Mouse (Mus musculus) neural tube, embryonic 14.5 days (tissue): ENCODE measurements around the gene Cpsf4. TPM values are rescaled to one million over a fixed set of nuclear protein-coding genes. Genes with fewer than 3 reads are reported as not detected.
A peak's percentile ranks its signal among the peaks of the same experiment; 100 is the strongest.
"Not testable (repeated sequence)": the region's sequence is repeated elsewhere in the genome, so short reads cannot be mapped to it uniquely, and the experiment has no call there.

Source experiments
- ATAC-seq: fragments of 200-750 bp; cut with Nextera tagmentation; 2 replicates; pipeline ENCODE4 v1.8.0; 2017; ENCODE audit warnings: low read depth, mild to moderate bottlenecking, moderate TSS enrichment, moderate library complexity
- H3K27ac ChIP-seq: fragments of 300-500 bp; sonication (generic); 2 replicates; pipeline ENCODE4 v1.5.1; 2014; ENCODE audit warnings: low read depth, mild to moderate bottlenecking, control low read depth, low read length, moderate library complexity, mixed read lengths
- H3K27me3 ChIP-seq: fragments of 300-500 bp; sonication (generic); 2 replicates; pipeline ENCODE4 v1.6.1; 2014; ENCODE audit warnings: low read length; ENCODE audit not compliant: control insufficient read depth, insufficient read depth
- H3K36me3 ChIP-seq: fragments of 300-500 bp; sonication (generic); 2 replicates; pipeline ENCODE4 v1.6.1; 2014; ENCODE audit warnings: low read length, mixed read lengths; ENCODE audit not compliant: control insufficient read depth, insufficient read depth
- H3K4me1 ChIP-seq: fragments of 300-500 bp; sonication (generic); 2 replicates; pipeline ENCODE4 v1.6.1; 2014; ENCODE audit warnings: low read length; ENCODE audit not compliant: control insufficient read depth, insufficient read depth
- H3K4me2 ChIP-seq: fragments of 300-500 bp; sonication (generic); 2 replicates; pipeline ENCODE4 v1.6.1; 2014; ENCODE audit warnings: mild to moderate bottlenecking, low read depth, low read length, control low read depth
- H3K4me3 ChIP-seq: fragments of 300-500 bp; sonication (generic); 2 replicates; pipeline ENCODE4 v1.5.1; 2014; ENCODE audit warnings: low read depth, low read length, control low read depth, mixed read lengths
- H3K9ac ChIP-seq: fragments of 300-500 bp; sonication (generic); replicated peaks from 2 replicates; pipeline ENCODE4 v1.6.1; 2014; ENCODE audit warnings: low read depth, mild to moderate bottlenecking, control low read depth, low read length, mixed read lengths
- H3K9me3 ChIP-seq: fragments of 300-500 bp; sonication (generic); 2 replicates; pipeline ENCODE4 v1.6.1; 2016; ENCODE audit warnings: low read length; ENCODE audit not compliant: control insufficient read depth
- WGBS: fragments of 180-500 bp; shearing (Covaris S2); extraction: QIAGEN DNeasy Blood & Tissue Kit; methylation state at CpG from one replicate; pipeline ENCODE4 v1.1.7; 2014; 5-methylcytosine and 5-hydroxymethylcytosine counted together
- polyA plus RNA-seq: library from polyadenylated mRNA; unstranded; fragments of >200 nt; fragmentation: Nextera tagmentation; extraction: Ambion mirVana; gene quantifications from 2 replicates; pipeline ENCODE4 v1.2.1, GENCODE M21; 2014

The Cpsf4 gene
- polyA plus RNA-seq, 1 experiment from 2014 or later: 31.3 TPM

- Histone ChIP-seq H3K4me2 (no peak overlapping the region), H3K9me3 (no peaks in the 10 kb centered on the region), H3K27ac (no peak overlapping the region), H3K36me3 (peaks cover 25% of the 10 kb centered on the region), H3K4me1 (no peaks in the 10 kb centered on the region), H3K9ac (no peak overlapping the region), H3K27me3 (no peaks in the 10 kb centered on the region), H3K4me3 (no peak overlapping the region)
- 85% methylated on average over 12 of the region's 12 CpGs for WGBS
- ATAC-seq: no peak; the same call in 1 of the 2 replicates
Observed at GRCm38 (mm10) chr5:145223395-145223794, 56.4 kb downstream of the Cpsf4 start.

DNA sequence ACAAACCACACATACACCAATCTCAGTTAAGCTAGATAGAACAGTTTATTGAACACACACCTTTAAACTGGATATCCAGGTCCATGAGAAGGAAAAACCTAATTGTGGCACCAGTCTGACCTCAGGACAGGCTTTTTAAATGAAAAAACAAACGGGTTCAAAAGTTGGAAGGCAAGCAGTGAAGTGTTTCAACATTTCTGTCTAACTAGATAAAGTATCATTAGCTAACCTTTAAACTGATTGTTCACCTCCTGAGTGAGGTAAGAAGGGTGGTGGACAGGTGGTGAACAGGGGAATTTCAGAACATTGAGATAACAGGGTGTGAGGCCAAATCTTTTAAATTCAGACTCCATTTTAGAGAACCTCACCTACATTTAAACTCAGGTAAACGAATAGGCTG, 59.4 kb downstream of the Cpsf4 start:
- no peaks in the 10 kb centered on the region for H3K9me3 ChIP-seq
- ATAC-seq: no peak
- 60% methylated on average over 2 of the region's 2 CpGs for WGBS

DNA sequence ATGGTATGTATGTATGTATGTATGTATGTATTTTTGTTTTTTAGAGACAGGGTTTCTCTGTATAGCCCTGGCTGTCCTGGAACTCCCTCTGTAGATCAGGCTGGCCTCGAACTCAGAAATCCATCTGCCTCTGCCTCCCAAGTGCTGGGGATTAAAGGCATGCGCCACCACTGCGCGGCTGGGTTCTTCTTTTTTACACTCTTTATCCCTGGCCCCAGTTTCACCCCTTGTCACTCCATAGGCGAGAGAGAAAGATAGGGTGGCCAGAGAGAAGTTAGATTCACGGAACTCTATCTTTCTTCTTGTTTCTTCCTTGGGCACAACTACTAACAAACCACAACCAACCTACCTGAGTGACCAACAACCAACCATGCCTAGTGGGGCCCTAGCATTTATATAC, 62.3 kb downstream of the Cpsf4 start:
- not testable (repeated sequence) for H3K27me3 ChIP-seq
- 76% methylated on average over 6 of the region's 6 CpGs for WGBS

More for the DNA sequence above, 59.4 kb downstream of the Cpsf4 start:
- no peaks in the 10 kb centered on the region for H3K27me3 ChIP-seq
- peaks cover 4% of the 10 kb centered on the region; the same call in 1 of the 2 replicates for H3K4me1 ChIP-seq
- H3K4me2 ChIP-seq: no peak overlapping the region
- no peak overlapping the region for H3K27ac ChIP-seq
- no peak overlapping the region for H3K9ac ChIP-seq
- peaks cover 5% of the 10 kb centered on the region for H3K36me3 ChIP-seq
- no peak overlapping the region for H3K4me3 ChIP-seq

DNA sequence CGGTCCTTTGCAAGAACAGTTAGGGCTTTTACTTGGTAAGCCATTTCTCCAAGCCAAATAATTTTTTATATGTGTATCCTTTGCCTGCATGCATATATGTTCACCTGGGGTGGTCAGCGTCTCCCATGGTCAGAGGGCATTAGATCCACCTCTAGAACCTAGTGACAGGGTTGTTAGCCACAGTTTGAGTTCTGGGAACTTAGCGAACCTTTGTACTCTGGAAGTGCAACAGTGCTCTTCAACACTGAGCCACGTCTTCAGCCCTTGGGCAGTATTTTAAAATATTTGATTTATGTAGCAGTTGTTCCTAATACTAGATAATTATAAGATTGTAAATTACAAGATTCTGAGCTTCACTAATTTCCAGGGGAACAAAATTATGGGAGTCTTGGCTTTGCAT, 63.6 kb downstream of the Cpsf4 start:
- Histone ChIP-seq H3K27ac (no peak overlapping the region), H3K4me2 (peak overlapping the region; percentile 71), H3K27me3 (no peaks in the 10 kb centered on the region), H3K36me3 (peaks cover 8% of the 10 kb centered on the region), H3K4me3 (peak overlapping the region; percentile 99), H3K9me3 (no peaks in the 10 kb centered on the region), H3K9ac (peak overlapping the region; percentile 98; the same call in 1 of the 2 replicates), H3K4me1 (peaks cover 16% of the 10 kb centered on the region)
- WGBS: 89% methylated on average over 4 of the region's 4 CpGs
- ATAC-seq: no peak

More for the DNA sequence above, 62.3 kb downstream of the Cpsf4 start:
- not testable (repeated sequence) for H3K36me3 ChIP-seq, H3K27ac ChIP-seq, H3K4me2 ChIP-seq, H3K9me3 ChIP-seq, H3K4me3 ChIP-seq, H3K9ac ChIP-seq, ATAC-seq
- peaks cover 16% of the 10 kb centered on the region for H3K4me1 ChIP-seq

- Histone ChIP-seq H3K36me3 (peaks cover 8% of the 10 kb centered on the region), H3K27ac (peak within 1 kb of the TSS; percentile 92)
- ATAC-seq: peak; percentile 98
Observed at GRCm38 (mm10) chr5:145231367-145231871, 64.4 kb downstream of the Cpsf4 start, which contains the start of gene Zfp655. Zfp655 (plus strand) TSS chr5:145231715.

More at GRCm38 (mm10) chr5:145231367-145231871, 64.4 kb downstream of the Cpsf4 start, which contains the start of gene Zfp655:
- Histone ChIP-seq H3K4me1 (peaks cover 16% of the 10 kb centered on the region), H3K9me3 (no peaks in the 10 kb centered on the region), H3K27me3 (no peaks in the 10 kb centered on the region), H3K9ac (peak within 1 kb of the TSS; percentile 98), H3K4me2 (peak within 1 kb of the TSS; percentile 71), H3K4me3 (peak within 1 kb of the TSS; percentile 99)
- WGBS: under 1% methylated on average over 42 of the region's 42 CpGs

Other genes with a start within 250 kb of the Cpsf4 start
- gene Smurf1, start 201.4 kb upstream of the Cpsf4 start, polyA plus RNA-seq: 30.3 and 32.9 TPM in 2 replicates
- not detected in 2 replicates for gene Gm4871, start 134.5 kb upstream of the Cpsf4 start, polyA plus RNA-seq
- gene 1700018F24Rik, start 124.2 kb upstream of the Cpsf4 start, polyA plus RNA-seq: not detected in 2 replicates
- gene Arpc1a, start 83.4 kb upstream of the Cpsf4 start, polyA plus RNA-seq: 243 and 254 TPM in 2 replicates
- gene Kpna7, start 83.2 kb upstream of the Cpsf4 start, polyA plus RNA-seq: not detected in 2 replicates
- 14.1 and 41.7 TPM in 2 replicates for gene Arpc1b, start 53.0 kb upstream of the Cpsf4 start, polyA plus RNA-seq
- gene Pdap1, start 27.0 kb upstream of the Cpsf4 start, polyA plus RNA-seq: 98.1 and 109 TPM in 2 replicates
- gene Bud31, start 26.9 kb upstream of the Cpsf4 start, polyA plus RNA-seq: 182 and 198 TPM in 2 replicates
- 15.9 and 17.8 TPM in 2 replicates for gene Ptcd1, start 105 bp upstream of the Cpsf4 start, polyA plus RNA-seq
- gene Atp5j2, start 24.8 kb downstream of the Cpsf4 start, polyA plus RNA-seq: 539 and 628 TPM in 2 replicates
- 15.2 and 17.0 TPM in 2 replicates for gene Zkscan14, start 34.7 kb downstream of the Cpsf4 start, polyA plus RNA-seq
- gene Zkscan5, start 37.3 kb downstream of the Cpsf4 start, polyA plus RNA-seq: 13.5 and 15.4 TPM in 2 replicates
- 43.7 and 44.3 TPM in 2 replicates for gene Zfp655, start 64.5 kb downstream of the Cpsf4 start, polyA plus RNA-seq
- 0.40 and 0.57 TPM in 2 replicates for gene Zscan25, start 113.3 kb downstream of the Cpsf4 start, polyA plus RNA-seq
- not detected in 2 replicates for gene Cyp3a57, start 178.1 kb downstream of the Cpsf4 start, polyA plus RNA-seq